Mouse (Mus musculus) R1 (cell line): ENCODE data around the gene Nudt12.
A peak's percentile ranks its signal among the peaks of the same experiment; 100 is the strongest.

Experiments used
- DNase-seq: peaks from one replicate; pipeline ENCODE4 v3.0.0-alpha.2; 2018; ENCODE audit warnings: low read depth, low spot score

Nudt12 gene

DNA sequence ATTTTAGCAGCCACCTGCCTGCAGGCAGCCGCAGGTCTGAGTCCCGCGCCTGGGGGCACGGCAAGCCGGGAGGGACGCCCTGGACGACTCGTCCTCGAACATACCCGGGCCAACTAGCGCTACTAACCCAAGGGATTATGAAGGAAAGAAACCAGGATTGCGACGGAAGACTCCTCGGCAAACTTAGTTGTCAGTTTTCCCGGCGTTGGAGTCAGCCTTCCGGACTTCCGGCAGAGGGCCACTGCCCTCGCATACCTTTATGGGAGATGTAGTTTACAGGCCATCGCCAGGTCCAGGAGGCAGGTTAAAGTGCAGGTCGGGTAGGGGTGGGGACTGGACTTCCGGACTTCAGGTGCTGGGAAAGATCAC is at the start of gene Nudt12:
Gene Nudt12, minus strand, starts transcription at position 282 of the 369 bp plus-strand sequence.
- DNase-seq: peak; percentile 82

DNA sequence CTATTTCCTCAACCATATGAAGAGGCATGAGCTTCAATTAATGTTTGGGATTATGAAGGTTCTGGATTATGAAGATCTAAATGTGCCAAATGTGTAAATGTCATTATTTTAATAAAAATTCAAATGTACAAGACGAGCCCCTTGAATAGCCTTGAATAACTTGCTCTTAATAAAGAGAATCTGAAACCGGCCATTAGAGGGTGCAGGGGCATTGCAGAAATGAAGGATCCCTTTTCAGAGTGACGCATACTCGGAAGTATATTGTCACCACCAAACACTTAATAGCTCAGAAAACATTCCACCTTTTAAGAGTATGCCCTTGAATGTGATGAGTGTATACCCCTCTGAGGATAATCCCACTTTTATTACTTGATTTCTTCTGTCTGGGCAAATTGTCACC is 40.1 kb upstream of the Nudt12 start:
- no peak for DNase-seq

DNA sequence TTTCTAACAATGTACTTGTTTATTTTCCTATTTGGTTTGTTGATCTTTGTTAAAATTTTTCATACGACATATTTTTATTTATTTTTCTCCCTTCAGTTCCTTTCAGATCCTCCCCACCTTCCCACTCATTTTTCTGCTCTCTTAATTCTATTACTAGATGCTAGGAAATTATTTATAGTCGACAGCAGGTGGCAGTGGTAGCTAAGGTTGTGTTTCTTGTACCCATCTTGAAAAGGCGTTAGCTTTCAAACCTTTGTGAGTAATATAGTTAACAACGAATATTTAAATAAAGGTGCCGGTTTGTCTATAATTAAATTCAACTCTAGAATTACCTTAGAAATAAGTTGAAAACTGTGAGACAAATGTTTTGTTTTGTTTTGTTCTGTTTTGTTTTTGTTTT is 26.6 kb upstream of the Nudt12 start:
- peak; percentile 22 for DNase-seq

DNA sequence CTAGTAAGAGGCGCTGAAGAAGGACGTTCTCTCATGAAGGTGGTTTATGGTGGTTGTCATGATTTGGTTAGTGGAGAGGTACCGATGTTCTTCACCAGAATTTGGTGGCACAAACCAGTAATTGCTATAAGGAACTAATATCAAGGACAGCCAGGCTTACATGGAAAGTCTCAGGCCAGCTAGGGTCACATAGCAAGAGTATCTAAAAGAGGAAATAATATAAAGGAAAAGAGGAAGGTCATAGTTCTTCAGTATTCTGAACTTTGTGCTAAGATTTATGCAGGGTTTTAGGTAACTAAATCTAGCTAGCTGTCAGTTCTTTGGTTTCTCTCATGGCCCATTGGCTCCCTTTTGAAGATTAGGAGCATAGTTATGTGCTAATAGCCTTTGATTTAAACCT is 20.3 kb upstream of the Nudt12 start:
- no peak for DNase-seq

DNA sequence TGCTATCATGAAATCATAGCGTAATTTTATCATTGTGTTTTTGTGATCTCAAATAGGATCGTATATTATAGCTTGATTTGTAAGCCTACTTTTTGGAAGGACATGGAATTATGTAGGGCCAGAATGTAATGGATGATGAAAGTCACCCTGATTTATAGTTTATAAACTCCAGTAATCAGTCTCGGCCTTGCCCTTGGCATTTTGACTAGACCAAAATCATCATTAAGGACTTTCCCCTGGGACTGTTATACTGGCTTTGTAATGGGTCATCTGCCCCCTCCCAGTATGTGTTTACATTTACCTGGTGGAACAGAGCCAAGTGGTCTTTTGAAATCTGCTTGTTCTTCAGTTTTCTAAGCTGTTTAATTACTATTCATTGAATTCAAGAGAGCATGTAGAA is 13.2 kb upstream of the Nudt12 start:
- DNase-seq: no peak

DNA sequence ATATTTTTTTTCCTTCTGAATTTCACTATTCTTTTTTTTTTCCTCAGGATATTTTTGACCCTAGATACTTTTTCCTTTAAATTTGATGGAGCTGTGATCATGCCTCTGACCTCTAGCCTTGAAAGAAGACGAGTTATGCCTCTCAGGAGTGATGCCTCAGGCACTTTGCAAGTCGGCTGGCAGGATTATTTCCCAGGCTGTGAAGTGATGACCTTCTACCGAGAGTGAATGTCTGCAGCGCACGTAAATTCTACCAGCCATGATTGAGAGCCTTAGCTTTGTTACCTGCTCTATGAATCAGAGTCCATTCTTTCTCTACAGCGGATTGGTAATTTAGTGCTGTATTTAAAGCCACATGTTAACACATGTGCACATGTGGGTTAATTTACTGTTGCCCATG is 11.3 kb upstream of the Nudt12 start:
- no peak for DNase-seq

DNA sequence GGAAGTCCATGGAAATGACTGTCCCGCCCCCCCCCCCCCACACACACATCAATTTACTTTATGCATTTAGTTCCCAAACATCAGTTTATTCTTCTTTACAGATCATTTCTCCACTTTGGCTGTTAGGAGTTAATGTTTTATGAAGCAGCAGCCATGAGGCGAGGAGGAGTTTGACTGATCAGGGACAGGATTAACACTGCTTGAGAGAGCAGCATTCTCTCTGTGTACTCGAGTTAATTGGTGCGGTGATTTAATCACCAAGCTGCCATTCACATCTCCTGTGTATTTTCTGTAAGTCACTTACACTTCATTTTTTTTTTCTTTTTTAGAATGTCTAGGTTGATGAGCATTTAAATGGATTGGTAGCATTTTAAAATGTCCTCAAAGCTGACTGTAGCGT is 10.8 kb upstream of the Nudt12 start:
- DNase-seq: no peak

DNA sequence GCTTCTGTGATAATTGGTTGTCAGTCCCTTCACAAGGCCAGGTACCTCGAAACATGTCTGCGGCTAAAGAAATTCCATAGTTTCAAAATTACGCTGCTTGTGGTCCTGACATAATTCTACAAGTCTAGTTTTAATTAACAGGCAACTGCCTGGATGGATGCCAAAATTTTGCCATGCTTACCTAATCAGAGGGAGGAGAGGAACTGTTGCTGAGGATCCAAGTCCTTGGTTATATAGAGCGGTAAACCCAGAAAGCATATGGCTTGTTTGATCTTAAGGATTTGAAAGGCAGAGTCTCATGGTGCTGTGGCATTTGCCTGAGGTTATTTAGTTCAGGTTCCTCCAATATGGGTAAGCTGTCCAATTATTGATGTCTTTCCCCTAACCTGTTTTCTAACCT is 5.5 kb upstream of the Nudt12 start:
- no peak for DNase-seq

DNA sequence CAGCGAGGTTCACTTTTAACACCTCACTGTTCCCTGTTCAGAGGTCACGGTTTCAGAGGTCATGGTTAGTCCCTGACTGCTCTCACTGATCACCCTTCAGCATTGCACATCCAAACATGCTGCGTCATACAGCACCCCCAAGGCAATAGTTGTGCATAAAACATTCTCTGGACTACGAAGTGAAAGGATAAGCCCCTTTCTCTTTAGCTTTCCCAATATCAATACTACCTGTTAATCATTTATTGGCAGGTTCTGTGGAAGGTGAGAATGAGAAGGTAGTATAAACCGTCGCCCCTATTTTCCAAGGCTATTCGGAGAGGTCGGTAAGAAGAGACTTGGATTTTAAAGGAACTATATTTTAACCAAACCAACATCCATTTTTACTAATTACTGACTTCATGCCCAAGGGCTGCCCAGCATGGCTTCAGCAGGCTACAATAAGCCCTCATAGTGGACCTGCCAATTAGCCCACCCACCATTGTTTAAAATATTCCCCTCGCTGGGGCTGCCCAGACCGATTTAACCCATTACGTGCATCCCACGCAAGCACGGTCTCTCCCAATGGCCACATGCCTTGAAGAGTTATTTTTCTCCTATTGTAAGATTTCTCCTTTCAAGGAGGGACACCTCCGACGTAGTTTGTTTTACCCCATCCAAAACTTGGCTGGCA is 616 bp downstream of the Nudt12 start:
- DNase-seq: peak; percentile 11

DNA sequence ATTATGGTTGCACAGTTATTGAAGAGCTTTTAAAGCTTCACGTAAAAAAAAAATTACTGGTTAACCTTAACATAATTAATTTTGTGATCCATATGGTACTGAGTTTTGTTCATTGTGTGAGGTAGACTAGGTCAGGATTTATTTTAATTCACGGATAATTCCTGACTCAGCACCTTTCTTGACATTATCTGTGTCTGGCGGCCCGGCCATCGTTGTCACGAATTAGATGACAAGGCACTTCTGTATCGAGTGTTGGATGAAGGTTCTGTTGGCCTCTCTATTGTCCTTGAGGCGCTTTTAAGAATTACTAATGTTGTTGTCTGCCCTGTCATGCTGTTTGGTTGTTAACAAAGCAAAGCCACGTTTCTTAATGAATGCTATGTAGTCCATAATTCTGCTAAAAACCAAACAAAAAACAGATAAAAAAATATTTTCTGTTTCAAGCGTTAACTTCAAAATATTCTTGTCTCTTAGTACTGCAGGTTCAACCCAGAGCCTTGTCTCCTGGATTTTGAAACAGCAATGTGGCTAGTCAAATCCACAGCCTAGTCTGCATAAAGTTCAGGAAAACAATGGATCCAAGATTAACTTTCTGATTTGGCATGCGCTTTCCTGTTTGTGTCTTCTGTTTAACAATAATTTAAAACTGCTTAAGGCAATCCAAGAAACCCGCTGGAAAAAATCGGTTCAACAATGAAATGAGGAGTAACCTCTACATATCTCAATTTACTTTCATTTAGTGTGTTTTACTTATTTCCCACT is 1.4 kb downstream of the Nudt12 start:
- DNase-seq: no peak

DNA sequence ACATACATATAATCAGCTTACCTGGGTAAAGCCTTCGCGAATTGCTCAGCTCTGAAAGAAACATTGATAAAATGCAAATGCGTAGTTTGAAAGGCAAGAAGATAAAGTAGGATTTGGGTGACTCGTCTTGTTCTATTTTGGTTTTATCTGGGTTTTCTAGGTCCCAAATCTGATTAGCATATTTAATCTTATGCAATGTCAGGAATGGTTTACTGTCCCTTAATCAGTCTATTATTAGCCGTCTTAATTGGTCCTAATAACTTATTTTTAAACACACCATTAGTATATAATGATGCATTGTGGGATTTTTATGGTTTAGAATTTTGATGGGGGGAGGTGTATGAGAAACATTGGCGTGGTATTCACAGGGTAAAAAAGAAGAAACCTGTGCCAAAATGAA is 21.9 kb downstream of the Nudt12 start, which contains the start of gene Pdzph1:
Gene Pdzph1, minus strand, starts transcription at position 101 of the 400 bp plus-strand sequence.
- no peak for DNase-seq

DNA sequence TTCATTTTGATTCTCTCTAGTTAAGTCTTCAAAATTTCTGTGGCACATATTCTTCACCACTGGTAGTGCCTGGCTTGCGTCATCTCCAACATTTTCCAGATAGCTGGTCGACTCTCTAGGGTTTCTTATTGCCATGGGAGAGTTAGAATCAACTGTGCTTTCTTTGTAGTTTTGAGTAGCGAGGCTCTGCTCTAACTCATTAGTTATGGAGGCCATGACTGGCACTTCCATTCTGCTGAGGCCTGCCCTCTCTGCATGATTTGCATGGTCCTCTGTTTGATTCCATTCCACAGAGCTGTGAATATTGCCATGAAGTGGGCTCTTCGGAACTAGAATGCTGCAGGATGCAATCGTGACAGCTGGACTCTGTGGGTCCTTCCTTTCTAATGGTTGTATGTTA is 39.9 kb downstream of the Nudt12 start:
- DNase-seq: no peak

DNA sequence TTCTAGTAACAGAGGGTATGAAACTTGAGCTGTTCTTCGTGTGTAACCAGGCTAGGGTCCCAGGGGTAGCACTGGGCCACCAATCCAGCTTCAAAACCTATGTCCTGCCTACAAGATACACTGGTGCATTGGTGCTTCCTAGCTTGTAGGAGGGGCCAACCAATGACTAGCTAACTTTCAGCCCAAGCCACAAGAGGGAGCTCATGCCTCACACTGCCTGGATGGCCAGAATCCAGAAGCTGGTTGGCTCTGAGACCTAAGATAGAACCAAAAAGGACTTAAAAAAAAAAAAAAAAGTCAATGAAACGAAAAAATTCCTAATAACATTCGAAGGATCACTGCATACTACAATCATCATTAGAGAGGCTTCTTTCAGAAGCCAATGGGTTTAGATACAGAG is 53.3 kb downstream of the Nudt12 start:
- DNase-seq: peak; percentile 69

DNA sequence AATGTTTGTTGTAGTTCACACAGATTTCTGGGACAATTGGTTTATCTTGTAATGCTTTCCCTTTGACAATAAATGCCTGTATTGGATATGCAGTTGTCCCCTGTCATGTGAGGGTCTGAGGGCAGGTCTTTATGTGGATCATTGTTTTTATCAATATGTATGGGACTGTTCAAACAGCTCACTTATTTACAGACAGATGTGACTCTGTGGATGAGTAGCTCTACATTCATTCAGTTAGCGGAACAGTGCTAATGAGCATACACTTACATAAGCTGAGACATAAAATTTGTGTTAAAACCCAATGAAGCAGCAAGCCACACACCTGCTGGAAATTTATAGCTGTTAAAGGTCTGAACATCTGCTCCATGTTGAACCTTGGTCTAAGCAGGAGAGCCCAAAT is 56.1 kb downstream of the Nudt12 start:
- no peak for DNase-seq
